Mouse (Mus musculus): ENCODE measurements around the gene Rae1.

The Rae1 gene

DNA sequence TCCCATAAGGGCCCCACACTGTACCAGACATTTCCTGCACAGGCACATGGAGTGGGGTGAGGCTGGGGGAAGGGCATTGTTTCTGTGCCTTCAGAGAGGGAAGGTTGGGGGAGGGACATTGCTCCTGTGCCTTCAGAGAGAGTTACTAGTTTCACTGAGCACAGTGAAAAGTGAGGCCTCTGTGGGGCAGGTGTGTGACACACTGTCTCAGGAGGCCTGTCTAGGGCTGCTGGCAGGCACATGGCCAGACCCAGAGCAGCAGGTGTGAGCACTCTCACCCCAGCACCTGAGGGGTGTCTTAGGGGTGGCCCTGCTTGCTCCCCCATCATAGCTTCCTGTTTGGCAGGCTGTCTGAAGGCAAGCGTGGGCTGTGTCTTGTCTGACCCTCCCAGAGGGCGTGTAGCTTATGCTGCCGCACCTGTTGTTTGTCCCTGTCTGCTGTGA lies 26.8 kb downstream of the Rae1 start:
- DNase-seq (ENCODE audit: extremely low spot score, low read depth, low spot score): no peak

DNA sequence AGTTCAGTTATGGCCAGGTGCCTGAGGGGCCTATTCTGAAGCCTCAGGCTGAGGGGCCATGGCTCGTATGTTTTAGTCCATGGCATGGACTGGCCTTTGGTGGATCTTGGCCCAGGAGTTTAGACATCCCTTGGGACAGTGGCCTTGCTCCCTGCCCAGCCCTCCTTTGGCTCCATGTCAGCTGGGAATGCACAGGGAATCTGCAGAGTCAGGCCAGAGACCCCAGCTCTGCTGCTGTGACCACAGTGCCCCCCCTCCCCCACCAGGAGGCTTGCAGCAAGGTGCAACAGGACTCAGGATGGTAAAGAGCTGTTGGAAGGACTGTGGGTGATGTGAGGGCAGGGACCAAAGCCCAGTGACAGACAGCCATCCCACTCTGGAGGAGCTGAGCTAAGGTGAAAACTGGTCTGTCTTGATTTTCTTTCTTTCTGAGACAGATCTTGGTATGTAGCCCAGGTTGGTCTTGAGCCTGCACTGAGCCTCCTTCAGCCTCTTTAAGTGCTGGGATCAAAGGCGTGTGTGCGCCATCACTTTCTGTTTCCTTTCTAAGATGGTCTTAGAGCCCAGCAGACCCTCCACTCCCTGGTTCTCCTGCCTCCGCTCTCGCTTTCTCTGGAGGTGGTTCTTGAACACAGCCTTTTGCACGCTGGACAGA lies 27.4 kb downstream of the Rae1 start:
- no peak for DNase-seq (ENCODE audit: extremely low spot score, low read depth, low spot score)

DNA sequence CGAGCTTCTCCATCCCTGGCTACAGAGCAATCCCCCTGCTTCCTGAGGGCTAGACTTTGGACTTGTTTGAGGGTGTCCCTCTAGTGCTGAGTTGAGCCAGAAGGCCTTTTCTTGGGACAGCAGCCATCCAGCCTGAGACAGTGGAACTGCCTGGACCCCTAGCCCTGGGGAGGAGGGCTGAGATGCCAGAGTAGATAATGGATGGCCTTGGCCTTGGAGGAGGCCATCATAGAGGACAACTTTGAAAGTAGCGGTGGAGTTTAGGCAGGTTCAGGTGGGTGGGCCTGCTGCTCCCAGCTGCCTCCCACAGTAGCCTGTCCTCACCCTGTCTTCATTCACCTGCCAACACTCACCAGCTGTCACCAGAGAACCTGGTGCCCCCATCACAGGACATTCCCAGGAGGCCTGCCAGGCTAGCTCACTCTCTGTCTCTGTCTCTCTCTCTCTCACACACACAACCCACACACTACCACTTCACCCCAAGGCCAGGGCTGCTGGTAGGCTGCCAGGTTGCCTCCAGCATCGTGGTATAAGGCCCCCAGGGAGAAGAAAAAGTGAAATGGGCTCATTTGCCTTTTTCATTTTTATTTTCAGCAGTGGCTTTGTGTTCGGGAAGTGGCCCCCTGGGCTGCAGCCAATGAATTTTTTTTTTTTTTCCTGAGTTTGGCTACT lies 28.0 kb downstream of the Rae1 start:
- DNase-seq (ENCODE audit: extremely low spot score, low read depth, low spot score): no peak

DNA sequence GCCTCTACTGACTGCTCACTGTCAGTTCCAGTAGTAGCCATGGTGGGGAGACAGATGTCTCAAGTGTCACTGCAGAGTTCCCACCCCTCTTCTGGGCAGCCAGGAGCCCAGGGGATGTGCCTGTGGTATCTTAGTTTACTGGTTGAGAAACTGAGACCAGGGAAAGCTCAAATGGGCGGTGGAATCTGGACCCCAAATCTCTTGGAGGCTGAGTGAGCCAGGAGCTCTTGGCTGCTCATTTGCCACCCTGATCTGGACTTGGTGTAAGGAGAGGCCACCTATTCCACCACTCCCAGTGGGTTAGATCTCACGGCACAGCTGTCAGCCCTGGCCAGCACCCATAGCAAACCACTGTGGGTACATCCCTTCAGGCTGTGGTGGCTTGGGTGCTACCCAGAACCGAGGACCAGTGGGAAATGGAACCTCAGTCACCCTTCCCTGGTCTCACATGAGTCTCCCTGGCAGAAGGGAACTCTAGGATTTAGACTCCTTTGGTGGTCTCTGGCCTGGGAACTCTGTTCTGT lies 28.7 kb downstream of the Rae1 start:
- DNase-seq (ENCODE audit: extremely low spot score, low read depth, low spot score): no peak

DNA sequence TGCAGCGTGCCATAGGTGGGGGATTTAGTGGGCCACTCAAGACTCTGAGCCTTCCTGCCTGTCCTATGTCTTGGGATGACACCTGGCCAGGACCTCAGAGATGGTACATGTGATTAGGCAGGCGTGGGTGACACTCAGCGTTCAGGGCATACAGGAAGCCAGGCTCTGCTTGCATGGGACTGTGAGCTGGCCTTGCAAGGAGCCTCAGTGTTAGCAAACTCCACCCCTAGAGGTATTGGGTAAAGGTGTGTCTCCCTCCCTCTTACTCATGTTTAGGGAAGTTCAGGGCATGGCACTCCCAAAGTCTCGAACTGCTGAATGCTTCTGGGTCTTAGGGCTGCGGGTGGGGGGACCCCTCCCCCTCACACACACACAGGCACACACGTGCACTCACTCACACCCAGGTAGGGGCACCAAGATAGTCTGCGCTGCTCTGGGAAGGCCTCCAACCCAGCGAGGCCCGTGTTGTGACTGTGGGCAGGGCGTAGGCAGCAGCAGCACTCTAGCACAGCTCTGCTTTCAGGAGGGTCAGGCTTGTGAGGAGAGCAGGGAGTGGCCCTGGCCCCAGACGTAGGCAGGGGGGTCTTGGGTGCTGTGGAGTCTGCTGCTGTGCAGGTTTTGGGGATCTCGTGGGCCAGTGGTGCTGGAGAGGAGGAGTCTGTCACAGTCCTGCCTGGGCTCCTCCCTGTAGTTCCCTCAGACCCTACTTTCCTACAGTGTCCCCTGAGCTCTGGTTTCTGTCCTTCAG lies 30.8 kb downstream of the Rae1 start:
- no peak for DNase-seq (ENCODE audit: extremely low spot score, low read depth, low spot score)

DNA sequence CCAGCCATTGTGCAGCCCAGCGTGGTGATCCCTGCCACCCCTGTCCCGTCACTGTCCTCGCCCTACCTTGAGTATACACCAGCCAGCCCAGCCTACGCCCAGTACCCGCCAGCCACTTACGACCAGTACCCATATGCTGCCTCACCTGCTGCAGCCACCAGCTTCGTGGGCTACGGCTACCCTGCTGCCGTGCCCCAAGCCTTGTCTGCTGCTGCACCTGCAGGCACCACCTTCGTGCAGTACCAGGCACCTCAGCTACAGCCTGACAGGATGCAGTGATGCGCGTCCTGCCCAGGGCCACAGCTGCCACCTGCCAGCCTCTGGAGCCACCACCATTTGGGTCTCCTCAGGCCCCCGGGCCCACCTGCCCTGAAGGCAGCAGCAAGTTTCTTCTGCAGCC lies 33.6 kb downstream of the Rae1 start:
- no peak for DNase-seq (ENCODE audit: extremely low spot score, low read depth, low spot score)

DNA sequence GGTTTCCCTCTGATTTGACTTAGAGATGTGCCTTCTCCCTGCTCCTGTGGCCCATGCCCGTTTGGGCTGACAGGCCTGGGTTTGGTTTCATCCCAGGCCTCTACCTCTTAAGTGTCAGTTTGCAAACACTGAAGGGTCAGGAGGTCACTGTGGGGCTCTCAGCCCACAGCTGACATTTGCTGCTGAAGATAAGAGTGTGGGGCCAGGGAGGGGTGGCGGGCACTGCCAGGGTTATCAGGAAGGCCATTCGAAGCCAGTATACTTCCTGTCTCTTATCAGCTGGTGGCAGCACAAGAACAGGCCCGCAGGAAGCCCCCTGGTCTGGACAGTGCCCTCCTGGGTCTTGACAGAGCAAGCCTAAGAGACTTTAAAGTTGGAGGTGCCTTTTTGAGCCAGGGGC lies 35.1 kb downstream of the Rae1 start:
- DNase-seq (ENCODE audit: extremely low spot score, low read depth, low spot score): no peak

DNA sequence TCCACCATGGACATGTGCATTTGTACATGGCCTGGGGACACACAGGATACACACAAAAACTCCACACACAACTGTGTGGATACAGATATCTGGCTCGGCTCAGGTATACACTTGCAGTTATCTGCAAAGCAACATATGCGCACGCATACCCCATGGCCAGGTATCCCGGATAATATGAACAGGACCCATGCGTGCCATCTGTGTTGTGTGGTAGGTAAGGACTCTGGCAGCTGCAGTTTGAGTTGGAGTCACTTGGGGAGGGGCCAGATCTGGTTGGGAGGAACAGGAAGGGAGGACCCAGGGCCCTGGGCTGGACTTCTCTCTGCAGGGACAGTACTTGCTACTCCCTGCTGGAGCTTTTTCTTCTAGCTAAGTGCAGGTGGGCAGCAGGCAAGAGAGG lies 35.7 kb downstream of the Rae1 start:
- DNase-seq (ENCODE audit: extremely low spot score, low read depth, low spot score): no peak

DNA sequence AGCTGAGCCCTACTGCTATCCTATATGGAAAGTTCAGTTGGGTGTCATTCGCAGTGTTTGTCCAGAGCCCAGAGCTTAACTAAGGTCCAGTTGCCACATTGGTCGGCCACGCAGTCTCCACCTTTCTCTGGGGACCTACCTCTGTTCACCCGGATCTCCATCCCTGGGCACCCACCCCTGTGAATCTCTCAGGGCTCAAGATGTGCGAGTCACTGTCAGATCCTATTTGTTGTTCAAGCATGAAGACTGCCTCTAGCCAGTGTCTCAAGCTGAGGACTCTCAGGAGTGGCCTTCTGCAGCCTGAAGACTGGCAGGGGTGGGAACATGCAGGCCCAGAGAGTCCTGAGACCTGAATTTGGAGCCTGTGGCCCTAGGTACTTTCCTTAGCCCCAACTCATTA lies 36.1 kb downstream of the Rae1 start:
- DNase-seq (ENCODE audit: extremely low spot score, low read depth, low spot score): no peak

DNA sequence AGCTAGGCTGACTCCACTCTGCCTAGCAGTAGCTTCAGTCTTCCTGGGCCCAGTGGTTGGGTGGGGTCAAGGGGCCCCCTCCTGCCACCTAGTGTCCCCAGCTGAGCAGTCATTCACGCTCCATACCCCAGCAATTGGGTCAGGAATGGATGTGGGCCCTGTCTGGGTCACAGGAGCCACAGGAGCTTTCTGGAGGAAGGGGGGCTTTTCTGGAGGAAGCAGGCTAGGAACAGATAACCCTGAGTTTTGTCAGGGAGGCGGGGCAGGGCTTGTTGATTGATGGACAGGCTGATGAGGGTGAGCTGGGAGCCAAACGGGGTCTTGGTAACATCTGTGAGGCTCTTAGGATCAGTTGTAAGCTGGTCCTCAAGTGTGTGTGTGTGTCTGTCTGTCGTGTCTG lies 36.7 kb downstream of the Rae1 start:
- DNase-seq (ENCODE audit: extremely low spot score, low read depth, low spot score): no peak

DNA sequence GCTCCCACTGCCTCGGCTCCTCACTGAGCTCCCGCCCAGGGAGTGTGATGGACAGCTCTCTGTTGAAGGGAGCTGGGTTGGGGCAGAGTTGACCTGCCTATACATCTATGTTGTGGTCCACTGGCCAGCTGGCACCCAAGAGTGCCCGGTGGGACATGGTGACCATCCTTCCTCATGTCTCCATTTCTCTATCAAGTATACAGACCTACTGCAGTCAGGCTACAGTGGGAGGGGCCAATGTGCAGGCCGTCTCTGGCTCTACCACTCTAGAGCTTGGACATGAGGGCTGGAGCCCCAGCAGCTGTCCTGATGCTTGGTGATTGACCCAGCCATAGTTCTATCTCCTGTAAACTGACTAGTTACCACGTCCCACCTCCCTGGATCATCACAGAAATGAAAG lies 37.4 kb downstream of the Rae1 start:
- DNase-seq (ENCODE audit: extremely low spot score, low read depth, low spot score): no peak

DNA sequence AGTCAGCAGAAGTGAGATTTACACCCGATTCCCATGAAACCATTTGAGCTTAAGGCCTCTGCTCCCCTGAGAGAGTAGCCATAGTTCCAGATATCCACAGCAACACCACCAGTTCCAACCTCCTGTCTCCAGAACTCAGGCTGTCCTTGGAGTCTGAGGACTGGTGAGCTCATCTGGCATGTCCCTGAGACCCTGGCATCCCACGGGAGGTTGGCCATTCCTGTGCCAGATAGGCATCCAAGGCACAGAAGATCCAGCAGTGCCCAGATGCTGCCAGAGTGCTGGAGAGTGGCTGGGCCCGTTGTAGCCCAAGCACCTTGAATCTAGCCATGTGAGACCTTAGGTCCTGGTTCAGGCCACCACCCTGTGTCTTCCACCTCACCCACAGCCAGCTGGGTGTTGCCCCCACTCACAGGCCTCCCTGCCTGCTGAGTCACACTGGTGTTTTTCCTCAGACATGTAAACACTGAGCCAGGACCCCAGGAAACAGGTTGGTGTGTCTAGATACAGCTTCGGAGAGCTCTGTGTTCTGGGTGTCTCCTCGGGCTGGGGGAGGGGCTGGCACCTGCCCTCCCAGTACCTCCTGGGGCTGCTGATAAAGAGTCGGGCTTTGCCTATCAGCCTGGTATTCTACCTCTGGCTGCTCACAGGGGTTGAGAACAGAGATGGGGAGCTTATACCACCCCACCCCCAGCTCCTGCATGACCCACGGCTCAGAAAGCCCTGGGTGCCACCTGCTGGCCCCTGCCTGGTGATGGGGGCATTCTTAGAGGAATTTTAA lies 38.1 kb downstream of the Rae1 start:
- DNase-seq (ENCODE audit: extremely low spot score, low read depth, low spot score): no peak

DNA sequence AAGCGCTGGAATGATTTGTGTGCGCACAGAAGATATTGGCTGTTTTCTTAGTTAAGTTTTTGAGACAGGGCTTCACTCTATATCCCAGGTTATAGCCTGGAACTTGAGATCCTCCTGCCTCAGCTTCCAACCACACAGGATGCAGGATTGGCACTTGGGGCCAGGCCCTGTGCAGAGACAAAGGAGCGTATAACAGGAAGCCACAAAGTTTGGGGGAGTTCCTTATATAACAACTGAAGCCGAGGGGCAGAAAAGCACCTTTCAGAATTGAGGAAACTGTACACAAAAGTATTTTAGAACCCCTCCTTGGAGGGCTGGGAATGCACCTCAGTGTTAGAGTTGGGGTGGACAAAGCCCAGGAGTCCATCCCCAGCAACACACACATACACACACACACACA lies 39.1 kb downstream of the Rae1 start:
- no peak for DNase-seq (ENCODE audit: extremely low spot score, low read depth, low spot score)

DNA sequence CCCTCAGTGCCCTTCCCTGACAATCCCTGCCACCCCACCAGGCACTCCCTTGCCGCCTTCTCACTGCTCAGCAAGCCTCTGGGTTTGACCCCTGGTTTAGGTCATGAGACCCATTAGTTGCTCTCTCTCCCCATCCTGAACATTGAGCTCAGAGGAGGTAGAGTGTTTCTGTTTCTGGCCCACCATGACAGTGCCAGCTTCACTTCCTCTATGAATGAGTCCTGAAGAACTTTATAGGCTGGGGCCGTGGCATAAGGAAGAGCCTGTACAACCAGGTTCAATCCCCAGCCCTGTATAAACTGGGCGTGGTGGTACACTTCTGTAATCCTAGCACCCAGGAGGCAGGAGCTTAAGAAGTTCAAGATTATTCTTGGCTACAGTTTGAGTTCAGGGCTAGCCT lies 40.9 kb downstream of the Rae1 start:
- DNase-seq (ENCODE audit: extremely low spot score, low read depth, low spot score): no peak

DNA sequence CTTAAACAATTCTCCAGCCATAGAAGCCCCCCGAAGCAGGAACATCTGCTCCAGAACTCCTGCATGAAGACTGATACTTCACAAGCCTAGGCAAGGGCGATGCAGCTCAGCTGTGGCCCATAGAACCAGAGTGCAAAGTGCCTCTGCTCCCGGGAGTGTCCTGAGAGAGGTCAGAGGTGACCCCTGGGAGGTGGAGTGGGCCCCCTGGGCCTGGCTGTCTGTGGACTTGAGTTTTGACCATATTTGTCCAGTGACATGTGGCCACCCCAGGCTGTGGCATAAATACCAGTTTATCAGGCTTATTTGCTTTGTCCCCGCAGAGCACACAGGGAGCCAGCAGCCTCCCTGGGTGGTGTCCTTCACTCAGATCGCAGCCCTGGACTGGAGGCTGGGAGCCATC lies 41.3 kb downstream of the Rae1 start:
- no peak for DNase-seq (ENCODE audit: extremely low spot score, low read depth, low spot score)

DNA sequence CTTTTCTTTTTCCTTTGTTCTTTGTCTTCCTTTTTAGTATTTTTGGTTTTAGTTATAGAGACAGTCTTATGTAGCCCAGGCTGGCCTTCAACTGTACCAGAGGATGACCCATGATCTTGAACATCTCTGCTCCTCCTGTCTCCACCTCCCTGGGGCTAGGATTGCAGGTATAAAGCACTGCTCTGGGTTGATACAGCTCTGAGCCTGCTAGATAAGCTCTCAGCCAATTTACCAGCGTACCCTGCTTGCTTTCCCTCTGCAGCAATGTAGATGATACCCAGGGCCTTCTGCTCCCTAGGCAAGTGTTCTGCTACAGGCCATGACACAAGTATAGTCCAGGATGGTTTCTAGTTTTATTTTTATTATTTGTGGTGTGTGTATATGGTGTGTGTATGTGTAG lies 42.0 kb downstream of the Rae1 start:
- no peak for DNase-seq (ENCODE audit: extremely low spot score, low read depth, low spot score)

DNA sequence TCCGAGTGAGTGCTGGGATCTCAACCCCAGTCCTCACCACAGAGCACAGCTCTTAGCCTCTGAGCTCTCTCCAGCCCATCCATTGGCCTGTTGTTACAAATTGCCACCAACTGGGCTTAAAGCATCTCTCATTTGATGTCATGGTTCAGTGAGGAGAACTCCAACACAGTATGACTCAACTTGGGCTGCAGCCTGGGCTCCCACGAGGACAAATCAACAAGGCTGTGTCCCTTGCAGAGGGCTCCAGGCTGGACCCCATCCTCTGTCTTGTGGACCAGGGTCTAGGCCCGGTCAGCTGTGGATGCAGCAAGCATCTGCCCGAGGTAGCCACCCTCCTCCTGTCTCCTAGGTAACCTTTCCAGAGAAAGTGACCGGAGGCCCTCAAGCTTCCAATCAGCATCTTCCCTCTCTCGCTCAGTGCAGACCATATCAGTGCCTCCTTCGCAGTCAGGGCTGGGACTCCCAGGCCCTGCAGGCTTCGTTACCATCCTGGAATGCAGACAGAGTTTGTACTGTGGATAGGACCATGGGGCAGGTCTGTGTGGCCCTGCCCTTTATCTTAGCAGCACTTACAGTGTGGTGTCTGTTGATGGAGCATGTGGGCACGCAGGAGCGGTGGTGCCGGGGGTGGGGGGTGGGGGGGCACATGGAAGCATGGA lies 42.7 kb downstream of the Rae1 start:
- DNase-seq (ENCODE audit: extremely low spot score, low read depth, low spot score): no peak

DNA sequence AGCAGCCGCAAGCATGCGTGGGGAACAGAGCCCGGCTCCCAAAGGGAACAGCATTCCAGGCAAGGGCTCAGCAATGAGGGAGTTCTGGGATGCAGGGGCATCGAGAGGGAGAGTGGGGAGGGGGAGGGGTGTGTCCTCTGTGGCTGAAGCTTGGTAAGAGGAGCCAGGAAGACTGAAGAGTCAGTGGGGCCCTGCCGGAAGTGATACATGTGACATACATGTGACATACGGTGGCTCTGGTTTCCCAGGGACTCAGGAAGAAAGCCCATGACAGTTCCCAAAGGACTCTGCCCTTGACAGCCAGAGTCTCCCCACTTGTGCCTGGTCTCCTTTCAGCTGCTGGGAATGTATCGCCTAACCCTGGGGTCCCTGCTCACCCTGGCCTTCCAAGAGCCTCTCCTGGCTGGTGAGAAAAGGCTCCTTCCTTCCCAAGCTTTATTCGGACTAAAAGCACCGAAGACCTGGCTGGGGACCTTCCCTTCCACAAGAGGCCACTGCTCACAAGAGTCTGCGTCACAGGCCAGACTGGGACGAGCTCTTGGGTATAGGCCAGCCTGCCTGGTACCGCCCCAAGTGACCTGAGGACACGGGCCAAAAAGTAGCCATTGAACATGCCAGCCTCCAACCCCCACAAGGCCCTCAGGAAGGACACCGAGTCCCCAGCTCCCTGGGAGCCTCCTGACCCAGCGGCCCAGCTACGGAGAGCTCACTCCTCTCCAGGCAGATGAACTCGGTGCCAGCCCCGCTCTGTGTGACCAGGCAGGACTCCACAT lies 44.5 kb downstream of the Rae1 start:
- no peak for DNase-seq (ENCODE audit: extremely low spot score, low read depth, low spot score)

DNA sequence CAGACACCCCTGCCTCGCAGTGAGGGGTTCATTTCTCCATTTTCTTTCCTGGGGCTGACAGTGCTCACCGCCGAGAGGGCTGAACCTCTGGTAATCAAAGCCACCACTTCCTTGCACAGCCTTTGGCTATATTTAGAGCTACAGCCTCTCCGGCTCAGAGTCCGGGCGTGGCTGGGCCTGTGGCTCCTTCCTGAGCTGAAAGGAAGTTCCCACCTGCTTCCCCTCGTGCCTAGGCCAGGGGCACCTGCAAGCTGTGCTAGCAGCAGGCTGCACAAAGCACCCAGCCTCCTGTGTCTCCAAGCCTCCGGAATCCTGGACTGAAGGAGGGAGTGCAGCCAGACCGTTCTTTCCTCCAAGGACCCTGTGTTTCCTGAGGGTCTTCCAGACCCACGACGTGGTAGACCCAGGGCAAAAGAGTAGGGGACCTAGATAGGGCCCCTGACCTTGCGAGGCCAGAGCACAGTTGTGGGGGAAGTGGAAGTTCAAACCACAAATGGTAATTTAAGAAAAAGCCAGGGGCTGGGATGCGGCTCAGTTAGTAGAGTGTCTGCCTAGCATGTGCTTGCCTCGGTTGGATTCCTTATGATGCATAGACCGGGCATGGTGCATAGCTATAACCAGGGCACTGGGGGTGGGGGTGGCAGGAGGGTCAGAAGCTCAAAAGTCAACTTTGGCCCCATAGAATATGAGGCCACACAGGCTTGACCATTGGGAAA lies 46.8 kb downstream of the Rae1 start:
- no peak for DNase-seq (ENCODE audit: extremely low spot score, low read depth, low spot score)
